ENCODE assay signal across 8 mouse cellular contexts in the genomic region with DNA sequence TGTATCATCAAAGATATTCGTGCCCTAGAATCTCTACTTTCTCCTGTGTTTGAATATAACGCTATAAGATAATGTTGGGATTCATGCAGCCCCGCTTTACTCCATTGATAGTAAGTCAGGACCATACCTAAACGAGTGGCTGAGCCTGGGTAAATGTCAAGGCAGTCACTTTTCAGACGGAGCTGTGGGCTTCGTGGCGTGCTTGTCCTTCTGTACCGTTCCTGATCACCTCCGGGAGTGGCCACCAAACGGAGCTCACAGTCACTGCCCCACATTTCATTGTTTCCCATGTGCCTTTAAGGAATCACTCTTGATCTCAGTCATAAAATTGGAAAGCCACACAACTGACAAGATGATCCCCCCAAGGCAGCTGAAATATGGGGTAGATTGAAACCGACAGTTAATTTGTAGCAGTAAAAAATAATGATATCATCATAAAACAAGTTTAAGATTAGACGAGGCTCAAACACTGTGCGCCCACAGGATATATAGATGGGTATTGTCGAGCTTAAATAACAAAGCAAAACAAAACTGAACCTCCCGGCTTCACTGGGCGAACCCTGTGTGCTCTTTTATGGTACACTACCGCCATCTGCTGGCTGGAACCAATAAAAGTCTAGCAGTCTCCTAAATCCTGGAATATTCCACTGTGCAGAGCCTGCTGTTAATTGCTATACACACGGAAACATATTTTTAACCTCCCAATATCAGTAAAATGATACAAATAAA. TPM values are rescaled to one million over a fixed set of nuclear protein-coding genes. Genes with fewer than 3 reads are reported as not detected.
DNase-seq lines count a peak whose midpoint lies in the region; ATAC-seq and TF ChIP-seq lines count a peak whose summit lies in the region.

No protein-coding gene starts in this region.

- POLR2A ChIA-PET in Patski (lab: Charles Lee), result interaction anchor here (0.6 to 1.6 kb wide), 4 partner anchors 285 to 371 kb away, joined by 3 to 6 read pairs (median 4); no protein-coding TSS in a partner anchor

- CTCF ChIA-PET in Patski (lab: Charles Lee), result interaction anchor here (0.7 to 9.0 kb wide), 30 partner anchors 9 to 404 kb away, joined by 3 to 126 read pairs (median 4); no protein-coding TSS in a partner anchor

- peaks cover 23% of the 10 kb centered on the region for H3K4me1 ChIP-seq in hindbrain, embryonic 15.5 days (replicated peaks)

- WGBS in hindbrain, embryonic 15.5 days, result 18% methylated on average over 18 of the region's 18 CpGs

- in situ Hi-C loops in Patski (cut with MboI; ENCODE audit: low pct_unique_long_range_greater_than_20kb), result loop anchor here (5.0 kb wide), 1 partner anchor 371 kb away; no protein-coding TSS in a partner anchor

- no peak for DNase-seq in Patski (ENCODE audit: low read depth, low spot score)
- peak; percentile 94 to 96 for DNase-seq in cerebellum, postnatal 10 days
- DNase-seq in frontal cortex, postnatal 36 days (ENCODE audit: low spot score in 2 of 2), result peak; percentile 87 to 93
- peak; percentile 81 to 83 for DNase-seq in layer of hippocampus, postnatal 36 days
- DNase-seq in lung, postnatal 25 days (ENCODE audit: low spot score), result peak; percentile 78
- DNase-seq in retina, postnatal 1 day, result peak; percentile 91
- DNase-seq in urinary bladder, adult 2 months (ENCODE audit: low spot score), result peak; percentile 50

- H3K9ac ChIP-seq in hindbrain, embryonic 15.5 days, result peak overlapping the region; percentile 17

- peak; percentile 89 for TF ChIP-seq CTCF in Patski (IDR thresholded peaks at IDR 0.05)

- peak overlapping the region; percentile 19 for H3K4me3 ChIP-seq in hindbrain, embryonic 15.5 days

- no peaks in the 10 kb centered on the region for H3K36me3 ChIP-seq in hindbrain, embryonic 15.5 days

- peak overlapping the region; percentile 72 for H3K27ac ChIP-seq in hindbrain, embryonic 15.5 days (replicated peaks)

- peak overlapping the region; percentile 47 for H3K4me2 ChIP-seq in hindbrain, embryonic 15.5 days

- ATAC-seq in Patski, result peak; percentile 95
- peak; percentile 90 for ATAC-seq in hindbrain, embryonic 15.5 days (ENCODE audit: low FRiP score, low read depth)

- no peaks in the 10 kb centered on the region for H3K9me3 ChIP-seq in hindbrain, embryonic 15.5 days

- H3K27me3 ChIP-seq in Patski, result no peaks in the 10 kb centered on the region
- H3K27me3 ChIP-seq in hindbrain, embryonic 15.5 days, result no peaks in the 10 kb centered on the region

RNA-seq across cellular contexts. Expression of a gene that starts 44.8 kb away (rescaled TPM):
- polyA plus RNA-seq in Patski (2021), result 17.6 TPM
- 10.9 TPM in 2 replicates for polyA plus RNA-seq in hindbrain, embryonic 15.5 days (2015; fragmentation: Nextera tagmentation; extraction: Ambion mirVana)
- total RNA-seq in layer of hippocampus, postnatal 36 days (2021), result 1 to 10 TPM; 6.3 to 7.6 TPM
- 99.9 and 102 TPM in 2 replicates for polyA plus RNA-seq in urinary bladder, adult 2 months (2012; rRNA removed)
